Mouse (Mus musculus) right cerebral cortex, postnatal 36 days (tissue): Measurements from ENCODE around the gene Prkg2.

ENCODE experiments used
- DNase-seq, 2 experiments: peaks; one replicate each; pipeline ENCODE4 v3.0.0; 2022; ENCODE audit warnings: low spot score in 2 of 2, mixed read lengths in 1 of 2

Gene Prkg2

DNA sequence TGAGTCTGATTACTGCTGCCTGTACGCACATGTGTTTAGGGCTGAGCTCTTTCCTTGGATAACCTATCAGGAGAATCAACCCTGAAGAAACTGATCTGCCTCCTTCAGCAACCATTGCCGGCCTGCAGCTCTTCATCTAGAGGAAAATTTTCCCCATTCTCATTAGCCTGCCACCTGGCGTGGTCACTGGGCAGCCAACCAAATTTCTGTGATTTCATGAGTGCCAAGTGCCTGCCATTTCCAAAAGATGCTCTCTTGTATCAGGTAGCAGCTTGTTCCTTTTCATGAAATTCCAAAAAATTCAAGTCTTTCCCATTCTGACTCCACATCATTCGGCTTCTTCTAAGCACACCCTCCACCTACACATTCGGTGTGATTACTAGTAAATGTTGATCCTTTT, 136.2 kb downstream of the Prkg2 start:
- no peak for DNase-seq

DNA sequence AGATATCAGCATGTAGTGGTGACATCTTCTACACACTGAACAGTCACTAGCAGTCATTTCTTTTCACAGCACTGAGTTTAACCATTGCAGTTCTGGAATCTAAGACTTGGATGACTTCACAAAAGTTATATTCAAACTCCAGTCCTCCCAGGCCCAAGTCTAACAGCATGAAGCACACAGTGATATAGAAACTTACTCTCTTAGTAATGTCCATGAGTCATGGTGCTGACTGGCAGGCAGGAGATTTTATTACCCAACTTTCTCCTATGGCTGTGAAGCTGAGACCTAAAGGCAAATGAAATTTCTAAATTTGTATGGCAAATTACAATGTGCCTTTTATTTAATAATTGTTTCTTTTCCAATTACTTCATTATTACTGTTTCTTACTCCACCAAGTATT, 139.2 kb downstream of the Prkg2 start:
- DNase-seq, result no peak

DNA sequence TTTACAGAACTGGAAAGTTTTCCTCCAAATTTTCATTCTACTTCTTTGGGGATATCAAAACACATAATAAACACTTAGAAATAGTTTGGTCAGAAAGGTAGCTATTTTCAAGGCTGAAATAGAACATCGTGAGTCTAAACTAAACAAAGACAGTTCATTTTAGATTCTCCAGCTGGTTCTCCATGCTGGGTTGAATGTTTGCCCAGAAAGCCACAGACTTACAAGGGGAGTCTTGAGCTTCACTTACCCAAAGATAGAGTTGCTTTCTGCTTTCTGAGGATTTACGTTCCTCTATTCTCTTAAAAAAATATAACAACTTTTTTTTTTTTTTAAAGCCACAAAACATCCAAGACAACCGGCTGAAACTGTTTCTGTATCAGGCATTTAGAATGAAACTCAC, 142.9 kb downstream of the Prkg2 start:
- DNase-seq, result no peak

DNA sequence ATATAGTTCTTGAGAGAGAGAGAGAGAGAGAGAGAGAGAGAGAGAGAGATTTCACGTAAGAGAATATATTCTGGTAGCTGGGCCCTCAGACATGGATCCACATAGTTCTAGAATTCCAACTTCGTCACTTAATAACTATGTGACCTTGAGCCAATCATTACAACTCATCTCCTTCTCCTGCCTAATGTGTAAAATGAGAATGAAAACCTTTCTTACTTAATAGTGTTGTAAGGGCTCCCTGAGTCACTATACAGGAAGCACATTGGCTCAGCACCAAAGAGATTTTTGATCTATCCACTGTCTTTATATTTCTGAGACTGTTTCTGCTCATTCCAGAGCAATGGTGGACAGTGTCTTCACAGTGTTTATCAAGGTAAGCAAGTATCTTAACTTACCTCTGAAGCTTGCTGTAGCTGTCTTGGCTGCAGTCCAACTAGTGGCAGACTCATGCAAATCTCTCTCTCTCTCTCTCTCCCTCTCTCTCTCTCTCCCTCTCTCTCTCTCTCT, 146.6 kb downstream of the Prkg2 start:
- no peak for DNase-seq

DNA sequence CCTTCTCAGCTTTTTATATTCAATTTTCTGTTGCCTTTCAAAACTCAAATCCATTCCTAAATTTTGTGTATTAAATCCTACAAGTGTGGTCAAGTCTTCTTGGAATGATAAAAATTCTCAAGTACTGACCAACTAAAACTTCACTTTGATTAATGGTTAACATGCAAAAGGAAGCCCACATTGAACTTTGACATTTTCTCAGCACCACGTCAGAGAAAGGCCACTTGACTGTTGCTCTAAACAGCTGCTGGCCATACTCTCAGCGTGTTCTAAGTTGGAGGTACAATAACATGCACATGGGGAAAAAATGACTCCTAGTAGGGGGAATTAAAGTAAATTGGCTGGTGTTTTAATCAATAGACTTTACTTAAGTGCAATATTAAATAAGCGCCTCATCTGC, 155.1 kb downstream of the Prkg2 start:
- DNase-seq, result no peak
